Mouse (Mus musculus) CH12.LX (cell line): ENCODE measurements at regions not wholly inside any gene's neighbourhood (a gene's known extent, or its start where the extent isn't known, plus 50 kb on each side); places are given as distances from the start of the nearest gene placed in this dataset.

Source experiments
- DNase-seq: peaks from one replicate; pipeline ENCODE4 v3.0.0-alpha.2; 2013; ENCODE audit errors: extremely low read depth
- H3K27ac ChIP-seq: 2 replicates; pipeline ENCODE4 v1.5.1; 2012; ENCODE audit warnings: low read depth, mild to moderate bottlenecking, control low read depth, moderate library complexity; ENCODE audit not compliant: insufficient read depth
- H3K27me3 ChIP-seq: replicated peaks from 2 replicates; pipeline ENCODE3; 2012; ENCODE audit warnings: inconsistent platforms
- H3K36me3 ChIP-seq, 2 experiments: replicated peaks in 1 of 2; 2 replicates each; pipeline versions ENCODE3 to v1.6.1; 2012; ENCODE audit warnings: inconsistent platforms in 1 of 2, low read length in 1 of 2, mild to moderate bottlenecking in 1 of 2, mixed read lengths in 1 of 2, moderate library complexity in 1 of 2; ENCODE audit not compliant: control insufficient read depth in 1 of 2, insufficient read depth in 1 of 2
- H3K4me1 ChIP-seq, 2 experiments: 2 replicates each; pipeline ENCODE4 v1.6.1; 2012; ENCODE audit warnings: inconsistent platforms in 1 of 2, moderate library complexity in 1 of 2; ENCODE audit not compliant: insufficient read depth in 2 of 2, control insufficient read depth in 1 of 2
- H3K4me2 ChIP-seq: 2 replicates; pipeline ENCODE4 v1.6.1; 2012; ENCODE audit warnings: low read depth, mild to moderate bottlenecking, control low read depth; ENCODE audit not compliant: poor library complexity, insufficient read depth, severe bottlenecking
- H3K4me3 ChIP-seq, 3 experiments: fragments of 150-350 bp in 1 of 3; sonication (generic) in 1 of 3; replicated peaks in 1 of 3; 2 replicates each; pipeline versions ENCODE3 to v1.5.1; 2011 to 2012; ENCODE audit warnings: low read depth in 2 of 3, low read length in 2 of 3, mild to moderate bottlenecking in 2 of 3, moderate library complexity in 2 of 3, control low read depth in 1 of 3, improper control_type of control experiment in 1 of 3, inconsistent platforms in 1 of 3, mixed read lengths in 1 of 3; ENCODE audit not compliant: poor library complexity in 1 of 3
- H3K79me2 ChIP-seq: replicated peaks from 2 replicates; pipeline ENCODE4 v1.6.1; 2012; ENCODE audit warnings: mild to moderate bottlenecking, moderate library complexity; ENCODE audit not compliant: control insufficient read depth, poor library complexity, insufficient read depth, severe bottlenecking; ENCODE audit errors: extremely low read depth
- H3K9ac ChIP-seq: 2 replicates; pipeline ENCODE4 v1.6.1; 2012; ENCODE audit warnings: low read depth, mild to moderate bottlenecking, control low read depth, moderate library complexity; ENCODE audit not compliant: insufficient read depth
- H3K9me3 ChIP-seq: replicated peaks from 2 replicates; pipeline ENCODE3; 2012; ENCODE audit warnings: low read length, inconsistent platforms, mixed read lengths
- ELF1 ChIP-seq: IDR thresholded peaks from 2 replicates; pipeline ENCODE4 v1.6.1; 2014; ENCODE audit warnings: low read depth, mild to moderate bottlenecking, inconsistent platforms, low read length, improper control_type of control experiment
- GABPA ChIP-seq: IDR thresholded peaks from 2 replicates; pipeline ENCODE4 v1.6.1; 2012; ENCODE audit warnings: low read depth, low read length, improper control_type of control experiment, inconsistent platforms; ENCODE audit not compliant: insufficient replicate concordance
- HCFC1 ChIP-seq: IDR thresholded peaks from 2 replicates; pipeline ENCODE4 v1.6.1; 2012; ENCODE audit warnings: low read depth, mild to moderate bottlenecking, inconsistent platforms, low read length, improper control_type of control experiment
- MAFK ChIP-seq: IDR thresholded peaks from 2 replicates; pipeline ENCODE4 v1.6.1; 2011; ENCODE audit warnings: low read length, improper control_type of control experiment; ENCODE audit not compliant: insufficient replicate concordance
- MXI1 ChIP-seq: IDR thresholded peaks from 2 replicates; pipeline ENCODE4 v1.6.1; 2011; ENCODE audit warnings: mild to moderate bottlenecking, low read depth, low read length, improper control_type of control experiment
- NRF1 ChIP-seq: IDR thresholded peaks from 2 replicates; pipeline ENCODE4 v1.6.1; 2014; ENCODE audit warnings: low read depth, mild to moderate bottlenecking, inconsistent platforms, low read length, improper control_type of control experiment, moderate library complexity
- SIN3A ChIP-seq: IDR thresholded peaks from 2 replicates; pipeline ENCODE4 v1.6.1; 2012; ENCODE audit warnings: low read length, improper control_type of control experiment, inconsistent platforms
- TCF12 ChIP-seq: IDR thresholded peaks from 2 replicates; pipeline ENCODE4 v1.6.1; 2014; ENCODE audit warnings: low read depth, mild to moderate bottlenecking, inconsistent platforms, low read length, improper control_type of control experiment
- USF1 ChIP-seq: IDR thresholded peaks from 2 replicates; pipeline ENCODE4 v1.6.1; 2014; ENCODE audit warnings: low read depth, mild to moderate bottlenecking, inconsistent platforms, low read length, improper control_type of control experiment
- dilution Hi-C: fragments of 300-500 bp; cut with MboI; formaldehyde crosslinking; loops from 2 replicates; pipeline ENCODE4 v1.14.3; 2020; ENCODE audit warnings: low sequenced_read_pairs; ENCODE audit not compliant: extremely low pct_unique_long_range_greater_than_20kb, extremely low pct_ligation_motif_present
- in situ Hi-C: fragments of 300-500 bp; cut with MboI; formaldehyde crosslinking; loops from 3 replicates; pipeline ENCODE4 v1.14.3; 2019; ENCODE audit warnings: low sequenced_read_pairs, low pct_ligation_motif_present, low pct_unique_long_range_greater_than_20kb, mixed read lengths

DNA sequence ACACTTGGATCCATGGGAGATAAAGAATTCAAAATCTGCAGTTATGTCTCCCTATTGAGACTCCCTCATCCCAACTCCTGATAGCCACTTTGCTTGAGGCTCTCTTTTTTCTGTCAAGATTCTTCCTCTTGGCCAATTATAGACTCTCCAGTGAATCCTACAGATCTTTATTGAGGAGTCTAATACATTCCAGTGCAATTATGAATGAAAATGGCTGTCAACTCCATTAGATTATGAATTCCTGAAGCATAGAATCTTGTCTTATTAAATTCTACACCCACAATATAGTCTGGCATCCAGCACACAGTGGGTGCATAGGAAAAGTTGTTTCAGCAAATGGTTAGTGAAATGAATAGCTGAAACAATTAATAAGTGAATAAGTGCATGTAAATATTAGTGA, 311.0 kb upstream of the Eif4g2 start:
- no peak overlapping the region for H3K4me2 ChIP-seq
- dilution Hi-C loops (no loop called here), in situ Hi-C loops (no loop called here)
- H3K9ac ChIP-seq, result no peak overlapping the region
- no peak overlapping the region for H3K4me3 ChIP-seq
- H3K27ac ChIP-seq, result no peak overlapping the region
- TF ChIP-seq MXI1 (no peak), TCF12 (no peak), GABPA (no peak), HCFC1 (no peak), ELF1 (no peak), USF1 (no peak), SIN3A (no peak)
- TF ChIP-seq, all 38 proteins: peak for 0
- no peak for DNase-seq
- H3K36me3 ChIP-seq, result no peaks in the 10 kb centered on the region
- no peaks in the 10 kb centered on the region for H3K27me3 ChIP-seq
- H3K79me2 ChIP-seq, result no peaks in the 10 kb centered on the region
- no peaks in the 10 kb centered on the region for H3K9me3 ChIP-seq
- H3K4me1 ChIP-seq, result no peaks in the 10 kb centered on the region

- in situ Hi-C loops (no loop called here), dilution Hi-C loops (no loop called here)
- no peak overlapping the region for H3K4me2 ChIP-seq
- H3K36me3 ChIP-seq, result no peaks in the 10 kb centered on the region
- H3K9ac ChIP-seq, result no peak overlapping the region
- H3K27ac ChIP-seq, result no peak overlapping the region
- no peak overlapping the region for H3K4me3 ChIP-seq
- no peak for TF ChIP-seq MAFK
- H3K27me3 ChIP-seq, result no peaks in the 10 kb centered on the region
- H3K4me1 ChIP-seq, result no peaks in the 10 kb centered on the region
- no peaks in the 10 kb centered on the region for H3K79me2 ChIP-seq
- DNase-seq, result no peak
- H3K9me3 ChIP-seq, result no peaks in the 10 kb centered on the region
These were observed 306.9 kb upstream of the Eif4g2 start for GRCm38 (mm10) chr7:111389690-111390089.

DNA sequence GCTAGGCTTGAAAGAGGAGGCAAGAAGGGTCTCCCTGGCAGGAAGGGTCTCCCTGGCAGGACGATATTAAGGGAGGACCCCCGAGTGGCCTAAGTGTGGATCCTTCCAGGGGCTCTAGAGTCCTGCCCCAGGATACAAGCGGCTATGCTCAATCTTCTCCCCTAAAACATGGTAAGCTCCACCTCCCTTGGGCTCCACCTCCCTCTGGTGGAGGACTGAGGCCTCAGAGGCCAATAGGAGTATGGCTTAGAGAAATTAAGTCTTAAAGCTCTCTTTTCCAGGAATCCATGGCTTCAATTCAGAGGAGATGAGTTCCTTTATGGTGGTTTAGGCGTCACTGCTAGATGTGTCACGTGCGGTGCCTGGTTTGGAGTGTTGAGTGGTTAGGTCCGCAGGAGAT, 291.7 kb upstream of the Eif4g2 start:
- Histone ChIP-seq H3K79me2 (no peaks in the 10 kb centered on the region), H3K9me3 (no peaks in the 10 kb centered on the region), H3K4me1 (peaks cover 8 to 55% of the 10 kb centered on the region in 2 experiments; a peak in 3 of 4 replicates), H3K27ac (no peak overlapping the region), H3K9ac (no peak overlapping the region), H3K27me3 (no peaks in the 10 kb centered on the region), H3K36me3 (no peaks in the 10 kb centered on the region), H3K4me3 (no peak overlapping the region), H3K4me2 (no peak overlapping the region)
- dilution Hi-C loops (no loop called here), in situ Hi-C loops (no loop called here)
- no peak for DNase-seq
- TF ChIP-seq ELF1 (no peak), NRF1 (no peak)
